Mouse (Mus musculus) spleen, postnatal 36 days (tissue): ENCODE measurements around the gene Mrpl43.

Experiments used
- DNase-seq, 2 experiments: peaks; one replicate each; pipeline ENCODE4 v3.0.0; 2022; ENCODE audit warnings: low spot score in 2 of 2, mixed read lengths in 1 of 2

Mrpl43 gene

DNA sequence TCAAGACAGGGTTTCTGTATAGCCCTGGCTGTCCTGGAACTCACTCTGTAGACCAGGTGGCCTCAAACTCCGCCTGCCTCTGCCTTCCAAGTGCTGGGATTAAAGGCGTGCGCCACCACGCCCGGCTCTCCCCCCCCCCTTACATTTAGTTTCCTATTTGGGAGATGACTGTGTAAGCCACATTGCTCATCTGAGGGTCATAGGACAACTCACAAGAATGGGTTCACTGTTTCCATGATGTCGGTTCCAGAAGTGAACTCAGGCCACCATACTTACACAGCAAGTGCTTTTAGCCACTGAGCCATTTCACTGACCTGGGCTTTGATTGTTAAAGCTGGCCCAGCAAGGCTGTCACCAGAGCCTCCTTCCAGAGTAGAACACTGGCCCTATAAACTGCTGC, 29.1 kb downstream of the Mrpl43 start:
- DNase-seq: no peak

DNA sequence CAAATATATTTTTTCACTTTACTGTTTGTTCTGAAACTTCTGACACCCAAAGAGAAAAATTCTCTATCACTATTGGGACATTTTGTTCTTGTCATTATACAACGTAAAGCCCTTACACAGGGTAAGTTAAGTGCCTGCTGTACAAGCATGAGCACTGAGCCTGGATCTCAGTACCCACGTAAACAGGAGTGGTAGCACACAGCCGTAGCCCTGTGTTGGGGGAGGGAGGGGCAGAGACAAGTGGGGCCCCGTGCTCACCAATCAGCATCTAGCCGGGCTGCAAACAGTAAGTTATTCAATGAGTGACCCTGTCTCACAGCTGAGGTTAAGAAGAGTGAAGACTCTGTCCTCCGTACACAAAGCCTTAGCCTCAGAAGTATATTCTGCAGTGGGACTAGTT, 29.6 kb downstream of the Mrpl43 start:
- no peak for DNase-seq

DNA sequence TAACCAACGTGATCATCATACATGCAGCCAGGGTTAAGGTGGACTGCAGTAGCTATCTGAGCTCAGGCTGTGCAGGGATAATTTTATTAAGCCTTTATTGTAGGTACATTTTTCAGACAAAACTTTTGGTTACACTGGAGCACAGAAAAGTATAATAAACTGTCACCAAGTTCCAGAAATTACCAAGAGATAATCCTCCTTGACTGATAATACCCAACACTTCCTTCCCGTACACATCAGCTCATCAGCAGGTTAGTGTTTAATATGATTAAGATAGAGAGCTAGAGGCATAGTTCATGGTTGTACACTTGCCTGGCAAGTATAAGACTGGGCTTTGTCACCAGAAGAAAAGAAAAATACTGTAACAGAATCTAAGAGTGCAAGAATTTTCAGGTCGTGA, 37.9 kb downstream of the Mrpl43 start:
- DNase-seq: no peak

DNA sequence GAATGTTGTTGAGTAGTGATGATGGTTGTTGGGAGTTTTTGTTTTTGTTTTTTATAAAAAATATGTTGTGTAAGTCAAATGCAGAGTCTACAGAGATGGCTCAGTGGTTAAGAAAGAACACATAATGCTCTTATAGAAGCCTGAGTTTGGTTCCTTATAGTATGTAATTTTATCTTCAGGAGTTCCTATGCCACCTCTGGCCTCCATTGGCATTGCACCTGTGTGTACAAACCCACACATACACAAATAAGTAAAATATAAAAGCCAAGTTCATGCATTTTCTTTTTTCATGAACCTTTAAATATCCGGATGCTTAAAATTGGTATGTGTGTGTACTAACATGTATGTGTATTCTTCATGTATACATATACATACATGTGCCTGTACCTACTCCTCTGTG, 40.3 kb downstream of the Mrpl43 start:
- no peak for DNase-seq

DNA sequence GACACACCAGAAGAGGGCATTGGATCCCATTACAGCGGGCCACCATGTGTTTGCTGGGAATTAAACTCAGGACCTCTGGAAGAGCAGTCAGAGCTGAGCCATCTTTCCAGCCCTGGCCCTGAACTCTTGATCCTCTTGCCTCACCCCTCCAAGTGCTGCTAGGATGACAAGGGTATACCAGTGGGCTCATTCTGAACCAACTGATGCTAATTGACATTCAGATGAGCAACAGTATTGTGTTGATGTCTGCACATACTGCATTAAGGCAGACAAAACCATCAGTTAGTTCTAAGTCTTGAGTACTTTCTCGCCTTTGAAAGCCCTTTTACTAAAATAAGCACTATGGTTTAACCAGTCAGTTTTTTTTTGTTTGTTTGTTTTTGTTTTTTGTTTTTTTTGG, 46.6 kb downstream of the Mrpl43 start:
- no peak for DNase-seq
